In the genomic region with DNA sequence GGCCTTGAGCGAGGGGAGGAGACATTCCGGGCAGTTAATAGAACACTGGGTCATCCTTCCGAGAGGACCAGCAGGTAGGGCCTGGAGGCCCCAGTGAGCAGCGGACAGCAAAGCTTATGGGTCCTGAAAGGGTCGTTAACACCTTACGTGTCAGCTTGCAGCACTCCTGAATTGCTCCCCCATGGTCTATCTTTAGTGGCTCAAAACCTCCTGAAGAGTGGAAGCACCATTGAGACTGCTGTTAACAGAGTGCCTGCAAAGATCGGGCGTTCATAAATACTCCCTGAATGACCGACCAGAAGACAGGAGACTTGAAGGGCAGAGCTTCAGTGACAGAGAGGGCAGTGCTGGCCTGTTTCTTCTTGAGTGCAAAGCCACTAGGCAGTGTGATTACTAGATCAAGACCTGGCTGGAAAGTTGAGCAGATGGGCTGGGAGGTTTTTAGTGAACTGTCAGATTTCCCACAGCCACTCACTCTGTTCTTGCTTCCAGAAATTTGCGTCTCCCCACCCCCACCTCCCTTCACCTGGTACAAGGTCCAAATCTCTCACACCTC, we compare ENCODE assay signal across 8 mouse cellular contexts. TPM values are rescaled to one million over a fixed set of nuclear protein-coding genes. Genes with fewer than 3 reads are reported as not detected.
DNase-seq lines count a peak whose midpoint lies in the region; ATAC-seq and TF ChIP-seq lines count a peak whose summit lies in the region.

No protein-coding gene starts in this region.

- TF ChIP-seq CTCF in C2C12 (IDR thresholded peaks at IDR 0.05; ENCODE audit: control insufficient read depth, insufficient read depth, insufficient read length): no peak

- H3K4me2 ChIP-seq in forebrain, embryonic 12.5 days: peak overlapping the region; percentile 67
- H3K4me2 ChIP-seq in limb, embryonic 12.5 days: peak overlapping the region; percentile 69
- peak overlapping the region; percentile 66 for H3K4me2 ChIP-seq in stomach, embryonic 14.5 days (replicated peaks; ENCODE audit: low read depth, low read length)

- 0 out of 2 replicates have a peak overlapping the region, but pooled peaks have one; percentile 90 for H3K27ac ChIP-seq in forebrain, embryonic 12.5 days
- no peak overlapping the region for H3K27ac ChIP-seq in limb, embryonic 12.5 days
- H3K27ac ChIP-seq in stomach, embryonic 14.5 days (ENCODE audit: low read length): peak overlapping the region; percentile 93; the same call in 1 of the 2 replicates

- H3K79me2 ChIP-seq in C2C12 (ENCODE audit: control insufficient read depth, insufficient read depth): peaks cover 5% of the 10 kb centered on the region

- peak overlapping the region; percentile 21 for H3K4me3 ChIP-seq in C2C12 (ENCODE audit: insufficient read depth, poor library complexity, severe bottlenecking)
- H3K4me3 ChIP-seq in forebrain, embryonic 12.5 days (replicated peaks): peak overlapping the region; percentile 52
- peak overlapping the region; percentile 51 for H3K4me3 ChIP-seq in limb, embryonic 12.5 days (replicated peaks)
- peak overlapping the region; percentile 50 for H3K4me3 ChIP-seq in stomach, embryonic 14.5 days (ENCODE audit: low read depth, low read length)

- peaks cover 6% of the 10 kb centered on the region for H3K36me3 ChIP-seq in C2C12 (ENCODE audit: control insufficient read depth, insufficient read depth)
- no peaks in the 10 kb centered on the region for H3K36me3 ChIP-seq in forebrain, embryonic 12.5 days (replicated peaks)
- H3K36me3 ChIP-seq in limb, embryonic 12.5 days: peaks cover 4% of the 10 kb centered on the region; the same call in 1 of the 2 replicates
- H3K36me3 ChIP-seq in stomach, embryonic 14.5 days (ENCODE audit: control insufficient read depth, insufficient read depth, low read length): peaks cover 3% of the 10 kb centered on the region; the same call in 1 of the 2 replicates

- no peaks in the 10 kb centered on the region for H3K79me3 ChIP-seq in C2C12 (ENCODE audit: low read depth)

- H3ac ChIP-seq in C2C12 (ENCODE audit: control insufficient read depth, insufficient read length, low read depth): peak overlapping the region; percentile 83

- no peaks in the 10 kb centered on the region for H3K4me1 ChIP-seq in forebrain, embryonic 12.5 days
- H3K4me1 ChIP-seq in limb, embryonic 12.5 days (replicated peaks): no peaks in the 10 kb centered on the region
- no peaks in the 10 kb centered on the region for H3K4me1 ChIP-seq in stomach, embryonic 14.5 days (ENCODE audit: control insufficient read depth, insufficient read depth, low read length)

- WGBS in forebrain, embryonic 12.5 days: 33% methylated on average over 10 of the region's 10 CpGs
- WGBS in limb, embryonic 12.5 days: 23% methylated on average over 10 of the region's 10 CpGs
- WGBS in stomach, embryonic 14.5 days: 27% methylated on average over 10 of the region's 10 CpGs

- no peaks in the 10 kb centered on the region for H3K9me3 ChIP-seq in forebrain, embryonic 12.5 days
- no peaks in the 10 kb centered on the region for H3K9me3 ChIP-seq in limb, embryonic 12.5 days
- no peaks in the 10 kb centered on the region for H3K9me3 ChIP-seq in stomach, embryonic 14.5 days (ENCODE audit: control insufficient read depth, low read depth, low read length)

- ATAC-seq in forebrain, embryonic 12.5 days (ENCODE audit: low FRiP score): no peak; the same call in 1 of the 2 replicates
- ATAC-seq in limb, embryonic 12.5 days (ENCODE audit: insufficient number of reproducible peaks, insufficient read depth, low FRiP score, low TSS enrichment, low read depth): no peak
- no peak; the same call in 1 of the 2 replicates for ATAC-seq in stomach, embryonic 14.5 days (ENCODE audit: insufficient number of reproducible peaks, insufficient read depth, low FRiP score, low read depth)

- peak overlapping the region; percentile 60 for H3K9ac ChIP-seq in forebrain, embryonic 12.5 days
- peak overlapping the region; percentile 57 for H3K9ac ChIP-seq in limb, embryonic 12.5 days (replicated peaks)
- H3K9ac ChIP-seq in stomach, embryonic 14.5 days (replicated peaks; ENCODE audit: low read depth, low read length): peak overlapping the region; percentile 25; the same call in 1 of the 2 replicates

- DNase-seq in gastrocnemius, adult 18-20 months (ENCODE audit: low spot score): peak; percentile 42
- DNase-seq in gastrocnemius, postnatal 10 days: no peak
- DNase-seq in adrenal gland, postnatal 10 days: no peak
- no peak for DNase-seq in cerebellum, adult 8-10 months

- H3K27me3 ChIP-seq in C2C12 (ENCODE audit: control insufficient read depth, insufficient read depth, insufficient read length): no peaks in the 10 kb centered on the region
- H3K27me3 ChIP-seq in forebrain, embryonic 12.5 days: peaks cover 20% of the 10 kb centered on the region; the same call in 1 of the 2 replicates
- peaks cover 31% of the 10 kb centered on the region for H3K27me3 ChIP-seq in limb, embryonic 12.5 days
- H3K27me3 ChIP-seq in stomach, embryonic 14.5 days (ENCODE audit: control insufficient read depth, insufficient read depth, low read length): no peaks in the 10 kb centered on the region

TF ChIP-seq in C2C12, 6 proteins besides CTCF, POLR2A, EP300 and RAD21:
- TF ChIP-seq MAX (IDR thresholded peaks at IDR 0.05) (no peak), FOSL1 (IDR thresholded peaks at IDR 0.05; ENCODE audit: insufficient read depth, low read length, poor library complexity, severe bottlenecking) (no peak), CEBPB (IDR thresholded peaks at IDR 0.05; ENCODE audit: low read depth) (no peak)

RNA-seq across cellular contexts. Expression of a gene that starts 0.8 kb away (rescaled TPM):
- total RNA-seq in gastrocnemius, adult 18-20 months (2021): 10 to 100 TPM; 36.0 to 42.6 TPM
- total RNA-seq in gastrocnemius, postnatal 10 days (2021): 10 to 100 TPM; 37.6 to 40.0 TPM
- polyA plus RNA-seq in C2C12 (2012; fragmentation: generic; extraction: Trizol): 17.6 TPM
- polyA plus RNA-seq in forebrain, embryonic 12.5 days (2016; fragmentation: Nextera tagmentation; extraction: Ambion mirVana): 31.7 and 32.9 TPM in 2 replicates
- polyA plus RNA-seq in limb, embryonic 12.5 days (2016; fragmentation: Nextera tagmentation; extraction: Ambion mirVana): 33.7 and 35.8 TPM in 2 replicates
- polyA plus RNA-seq in stomach, embryonic 14.5 days (2014; fragmentation: Nextera tagmentation; extraction: Ambion mirVana): 37.9 and 39.5 TPM in 2 replicates
- 10 to 100 TPM; 42.4 to 48.3 TPM for total RNA-seq in adrenal gland, postnatal 10 days (2021)
